Mouse (Mus musculus) CH12.LX (cell line): Measurements from ENCODE around the gene Hfe2. TPM values are rescaled to one million over a fixed set of nuclear protein-coding genes. Genes with fewer than 3 reads are reported as not detected.

Source experiments
- DNase-seq: peaks from one replicate; pipeline ENCODE4 v3.0.0-alpha.2; 2013; ENCODE audit errors: extremely low read depth
- H3K27ac ChIP-seq: 2 replicates; pipeline ENCODE4 v1.5.1; 2012; ENCODE audit warnings: low read depth, mild to moderate bottlenecking, control low read depth, moderate library complexity; ENCODE audit not compliant: insufficient read depth
- H3K27me3 ChIP-seq: replicated peaks from 2 replicates; pipeline ENCODE3; 2012; ENCODE audit warnings: inconsistent platforms
- H3K36me3 ChIP-seq, 2 experiments: replicated peaks in 1 of 2; 2 replicates each; pipeline versions ENCODE3 to v1.6.1; 2012; ENCODE audit warnings: inconsistent platforms in 1 of 2, low read length in 1 of 2, mild to moderate bottlenecking in 1 of 2, mixed read lengths in 1 of 2, moderate library complexity in 1 of 2; ENCODE audit not compliant: control insufficient read depth in 1 of 2, insufficient read depth in 1 of 2
- H3K4me1 ChIP-seq, 2 experiments: 2 replicates each; pipeline ENCODE4 v1.6.1; 2012; ENCODE audit warnings: inconsistent platforms in 1 of 2, moderate library complexity in 1 of 2; ENCODE audit not compliant: insufficient read depth in 2 of 2, control insufficient read depth in 1 of 2
- H3K4me2 ChIP-seq: 2 replicates; pipeline ENCODE4 v1.6.1; 2012; ENCODE audit warnings: low read depth, mild to moderate bottlenecking, control low read depth; ENCODE audit not compliant: poor library complexity, insufficient read depth, severe bottlenecking
- H3K4me3 ChIP-seq, 3 experiments: fragments of 150-350 bp in 1 of 3; sonication (generic) in 1 of 3; replicated peaks in 1 of 3; 2 replicates each; pipeline versions ENCODE3 to v1.5.1; 2011 to 2012; ENCODE audit warnings: low read depth in 2 of 3, low read length in 2 of 3, mild to moderate bottlenecking in 2 of 3, moderate library complexity in 2 of 3, control low read depth in 1 of 3, improper control_type of control experiment in 1 of 3, inconsistent platforms in 1 of 3, mixed read lengths in 1 of 3; ENCODE audit not compliant: poor library complexity in 1 of 3
- H3K79me2 ChIP-seq: replicated peaks from 2 replicates; pipeline ENCODE4 v1.6.1; 2012; ENCODE audit warnings: mild to moderate bottlenecking, moderate library complexity; ENCODE audit not compliant: control insufficient read depth, poor library complexity, insufficient read depth, severe bottlenecking; ENCODE audit errors: extremely low read depth
- H3K9ac ChIP-seq: 2 replicates; pipeline ENCODE4 v1.6.1; 2012; ENCODE audit warnings: low read depth, mild to moderate bottlenecking, control low read depth, moderate library complexity; ENCODE audit not compliant: insufficient read depth
- H3K9me3 ChIP-seq: replicated peaks from 2 replicates; pipeline ENCODE3; 2012; ENCODE audit warnings: low read length, inconsistent platforms, mixed read lengths
- BHLHE40 ChIP-seq: IDR thresholded peaks from 2 replicates; pipeline ENCODE4 v1.6.1; 2011; ENCODE audit warnings: mild to moderate bottlenecking, low read depth, low read length, improper control_type of control experiment
- CHD1 ChIP-seq: IDR thresholded peaks from 2 replicates; pipeline ENCODE4 v1.6.1; 2012; ENCODE audit warnings: low read depth, low read length, improper control_type of control experiment, inconsistent platforms
- CHD2 ChIP-seq: IDR thresholded peaks from 2 replicates; pipeline ENCODE4 v1.6.1; 2011; ENCODE audit warnings: low read length, improper control_type of control experiment
- CTCF ChIP-seq, 2 experiments: IDR thresholded peaks in 1 of 2; conservative IDR thresholded peaks in 1 of 2; 2 replicates each; pipeline ENCODE4 v1.5.1; 2011 to 2012; ENCODE audit warnings: low read depth in 2 of 2, low read length in 2 of 2, improper control_type of control experiment in 1 of 2, inconsistent platforms in 1 of 2, mild to moderate bottlenecking in 1 of 2, moderate library complexity in 1 of 2
- ETS1 ChIP-seq: conservative IDR thresholded peaks from 2 replicates; pipeline ENCODE4 v1.6.1; 2012; ENCODE audit warnings: low read depth, mild to moderate bottlenecking, inconsistent platforms, low read length, improper control_type of control experiment, moderate library complexity
- HCFC1 ChIP-seq: IDR thresholded peaks from 2 replicates; pipeline ENCODE4 v1.6.1; 2012; ENCODE audit warnings: low read depth, mild to moderate bottlenecking, inconsistent platforms, low read length, improper control_type of control experiment
- IRF4 ChIP-seq: IDR thresholded peaks from 2 replicates; pipeline ENCODE4 v1.6.1; 2014; ENCODE audit warnings: low read depth, mild to moderate bottlenecking, inconsistent platforms, low read length, improper control_type of control experiment
- JUN ChIP-seq: IDR thresholded peaks from 2 replicates; pipeline ENCODE4 v1.6.1; 2011; ENCODE audit warnings: low read depth, mild to moderate bottlenecking, low read length, improper control_type of control experiment, moderate library complexity; ENCODE audit not compliant: insufficient read depth
- JUND ChIP-seq: conservative IDR thresholded peaks from 2 replicates; pipeline ENCODE4 v1.6.1; 2011; ENCODE audit warnings: low read depth, low read length, improper control_type of control experiment
- MAX ChIP-seq: IDR thresholded peaks from 2 replicates; pipeline ENCODE4 v1.6.1; 2011; ENCODE audit warnings: low read length, improper control_type of control experiment
- MAZ ChIP-seq: IDR thresholded peaks from 2 replicates; pipeline ENCODE4 v1.6.1; 2012; ENCODE audit warnings: low read depth, mild to moderate bottlenecking, inconsistent platforms, low read length, improper control_type of control experiment, moderate library complexity
- MEF2A ChIP-seq: IDR thresholded peaks from 2 replicates; pipeline ENCODE4 v1.6.1; 2014; ENCODE audit warnings: low read depth, mild to moderate bottlenecking, inconsistent platforms, low read length, improper control_type of control experiment, borderline replicate concordance
- MXI1 ChIP-seq: IDR thresholded peaks from 2 replicates; pipeline ENCODE4 v1.6.1; 2011; ENCODE audit warnings: mild to moderate bottlenecking, low read depth, low read length, improper control_type of control experiment
- MYC ChIP-seq: IDR thresholded peaks from 2 replicates; pipeline ENCODE4 v1.6.1; 2011; ENCODE audit warnings: low read depth, mild to moderate bottlenecking, improper control_type of control experiment, low read length
- NELFE ChIP-seq: IDR thresholded peaks from 2 replicates; pipeline ENCODE4 v1.6.1; 2011; ENCODE audit warnings: low read depth, low read length, improper control_type of control experiment
- NRF1 ChIP-seq: IDR thresholded peaks from 2 replicates; pipeline ENCODE4 v1.6.1; 2014; ENCODE audit warnings: low read depth, mild to moderate bottlenecking, inconsistent platforms, low read length, improper control_type of control experiment, moderate library complexity
- SIN3A ChIP-seq: IDR thresholded peaks from 2 replicates; pipeline ENCODE4 v1.6.1; 2012; ENCODE audit warnings: low read length, improper control_type of control experiment, inconsistent platforms
- SMC3 ChIP-seq: IDR thresholded peaks from 2 replicates; pipeline ENCODE4 v1.6.1; 2011; ENCODE audit warnings: low read depth, low read length, improper control_type of control experiment
- TBP ChIP-seq: conservative IDR thresholded peaks from 2 replicates; pipeline ENCODE4 v1.6.1; 2011; ENCODE audit warnings: low read depth, low read length, improper control_type of control experiment
- TCF12 ChIP-seq: IDR thresholded peaks from 2 replicates; pipeline ENCODE4 v1.6.1; 2014; ENCODE audit warnings: low read depth, mild to moderate bottlenecking, inconsistent platforms, low read length, improper control_type of control experiment
- UBTF ChIP-seq: IDR thresholded peaks from 2 replicates; pipeline ENCODE4 v1.6.1; 2012; ENCODE audit warnings: low read depth, mild to moderate bottlenecking, inconsistent platforms, low read length, improper control_type of control experiment, moderate library complexity
- USF1 ChIP-seq: IDR thresholded peaks from 2 replicates; pipeline ENCODE4 v1.6.1; 2014; ENCODE audit warnings: low read depth, mild to moderate bottlenecking, inconsistent platforms, low read length, improper control_type of control experiment
- USF2 ChIP-seq: conservative IDR thresholded peaks from 2 replicates; pipeline ENCODE4 v1.6.1; 2011; ENCODE audit warnings: low read depth, low read length, improper control_type of control experiment
- ZC3H11A ChIP-seq: IDR thresholded peaks from 2 replicates; pipeline ENCODE4 v1.6.1; 2012; ENCODE audit warnings: low read depth, mild to moderate bottlenecking, inconsistent platforms, low read length, improper control_type of control experiment
- ZKSCAN1 ChIP-seq: IDR thresholded peaks from 2 replicates; pipeline ENCODE4 v1.6.1; 2012; ENCODE audit warnings: low read depth, inconsistent platforms, low read length, improper control_type of control experiment, borderline replicate concordance
- ZMIZ1 ChIP-seq: IDR thresholded peaks from 2 replicates; pipeline ENCODE4 v1.6.1; 2012; ENCODE audit warnings: low read depth, mild to moderate bottlenecking, inconsistent platforms, low read length, improper control_type of control experiment
- ZNF384 ChIP-seq: IDR thresholded peaks from 2 replicates; pipeline ENCODE4 v1.6.1; 2012; ENCODE audit warnings: low read depth, low read length, improper control_type of control experiment, inconsistent platforms
- dilution Hi-C: fragments of 300-500 bp; cut with MboI; formaldehyde crosslinking; loops from 2 replicates; pipeline ENCODE4 v1.14.3; 2020; ENCODE audit warnings: low sequenced_read_pairs; ENCODE audit not compliant: extremely low pct_unique_long_range_greater_than_20kb, extremely low pct_ligation_motif_present
- in situ Hi-C: fragments of 300-500 bp; cut with MboI; formaldehyde crosslinking; loops from 3 replicates; pipeline ENCODE4 v1.14.3; 2019; ENCODE audit warnings: low sequenced_read_pairs, low pct_ligation_motif_present, low pct_unique_long_range_greater_than_20kb, mixed read lengths
- polyA plus RNA-seq: library from polyadenylated mRNA; unstranded; fragments of >175 nt; gene quantifications from 2 replicates; pipeline ENCODE4 v1.2.1, GENCODE M21; 2012; ENCODE audit warnings: low read depth; ENCODE audit not compliant: insufficient read length
- total RNA-seq, 2 experiments: library from RNA; depleted of rRNA; stranded (reverse); fragments of 300-350 nt in 1 of 2; fragments of >200 nt in 1 of 2; gene quantifications; 2 replicates each; pipeline ENCODE4 v1.2.3; 2012 to 2014

The Hfe2 gene
- total and polyA plus RNA-seq, 3 experiments: not detected

GRCm38 (mm10) chr3:96565105-96565504 is 40.1 kb downstream of the Hfe2 start:
- Histone ChIP-seq H3K4me2 (no peak overlapping the region), H3K9ac (no peak overlapping the region), H3K79me2 (peaks cover 18% of the 10 kb centered on the region), H3K27ac (no peak overlapping the region), H3K4me1 (peaks cover 8 to 65% of the 10 kb centered on the region in 2 experiments), H3K9me3 (no peaks in the 10 kb centered on the region), H3K36me3 (peaks cover 17 to 19% of the 10 kb centered on the region in 2 experiments), H3K27me3 (no peaks in the 10 kb centered on the region), H3K4me3 (no peak overlapping the region)
- dilution Hi-C loops: no loop called here
- TF ChIP-seq HCFC1: no peak
- TF ChIP-seq USF2: no peak
- no peak for TF ChIP-seq NRF1
- no peak for TF ChIP-seq BHLHE40
- no peak for TF ChIP-seq ZKSCAN1
- TF ChIP-seq JUN: no peak
- TF ChIP-seq CHD2: no peak
- no peak for TF ChIP-seq ZMIZ1
- TF ChIP-seq ZNF384: no peak
- TF ChIP-seq USF1: no peak
- no peak for TF ChIP-seq IRF4
- TF ChIP-seq MYC: no peak
- TF ChIP-seq SMC3: no peak
- no peak for TF ChIP-seq TCF12
- TF ChIP-seq UBTF: no peak
- TF ChIP-seq MAZ: no peak
- TF ChIP-seq ETS1: no peak
- no peak for TF ChIP-seq MXI1
- TF ChIP-seq MEF2A: no peak
- no peak for TF ChIP-seq CTCF (conservative IDR thresholded peaks at IDR 0.05 in 1 of 2, IDR thresholded peaks at IDR 0.05 in 1 of 2; ENCODE audit: low read depth in 2 of 2, low read length in 2 of 2)
- no peak for DNase-seq
- in situ Hi-C loops: no loop called here

DNA sequence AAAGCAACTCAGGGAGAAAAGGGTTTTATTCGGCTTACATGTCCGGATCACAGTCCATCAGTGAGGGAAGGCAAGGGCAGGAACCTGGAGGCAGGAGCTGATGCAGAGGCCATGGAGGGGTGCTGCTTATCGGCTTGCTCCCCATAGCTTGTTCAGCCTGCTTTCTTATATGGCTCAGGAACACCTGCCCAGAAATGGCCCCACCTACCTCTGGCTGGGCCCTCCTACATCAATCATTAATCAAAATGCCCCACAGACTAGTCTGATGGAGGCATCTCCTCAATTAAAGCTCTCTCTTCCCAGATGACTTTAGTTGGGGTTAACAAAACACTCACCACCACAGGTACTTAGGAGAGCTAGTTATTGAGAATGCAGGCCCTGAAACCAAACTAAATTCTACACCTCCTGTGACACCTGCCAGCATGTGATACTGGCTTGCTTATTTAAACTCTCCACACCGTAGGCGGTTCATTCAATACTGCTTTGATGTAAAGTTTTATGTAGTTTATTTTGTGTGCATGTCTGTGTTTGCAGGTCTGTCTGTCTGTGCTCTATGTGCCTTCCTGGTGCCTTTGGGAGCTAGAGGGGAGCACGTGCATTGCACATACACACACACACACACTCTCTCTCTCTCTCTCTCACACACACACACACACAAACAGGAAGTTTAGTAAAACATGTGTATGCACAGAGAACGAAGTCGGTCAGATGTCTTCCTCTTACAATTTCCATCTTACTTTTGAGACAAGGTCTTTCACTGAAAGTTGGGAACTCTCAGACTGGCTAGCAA is 41.9 kb downstream of the Hfe2 start:
- Histone ChIP-seq H3K79me2 (peaks cover under 1% of the 10 kb centered on the region; the same call in 1 of the 2 replicates), H3K36me3 (peaks cover 2% of the 10 kb centered on the region in 2 experiments), H3K4me2 (no peak overlapping the region), H3K4me1 (peaks cover 5 to 54% of the 10 kb centered on the region in 2 experiments), H3K9me3 (no peaks in the 10 kb centered on the region), H3K27ac (no peak overlapping the region), H3K9ac (no peak overlapping the region), H3K27me3 (no peaks in the 10 kb centered on the region), H3K4me3 (no peak overlapping the region)
- TF ChIP-seq TCF12: no peak
- TF ChIP-seq ZKSCAN1: no peak
- no peak for TF ChIP-seq TBP
- TF ChIP-seq IRF4: no peak
- no peak for TF ChIP-seq CHD1
- TF ChIP-seq MAZ: no peak
- TF ChIP-seq SIN3A: no peak
- TF ChIP-seq JUND: no peak
- TF ChIP-seq MAX: no peak
- TF ChIP-seq JUN: no peak
- TF ChIP-seq MXI1: no peak
- TF ChIP-seq NELFE: no peak
- TF ChIP-seq MYC: no peak
- no peak for TF ChIP-seq ZC3H11A
- no peak for TF ChIP-seq BHLHE40
- DNase-seq: no peak
- in situ Hi-C loops: no loop called here
- dilution Hi-C loops: no loop called here
